In the genomic region with DNA sequence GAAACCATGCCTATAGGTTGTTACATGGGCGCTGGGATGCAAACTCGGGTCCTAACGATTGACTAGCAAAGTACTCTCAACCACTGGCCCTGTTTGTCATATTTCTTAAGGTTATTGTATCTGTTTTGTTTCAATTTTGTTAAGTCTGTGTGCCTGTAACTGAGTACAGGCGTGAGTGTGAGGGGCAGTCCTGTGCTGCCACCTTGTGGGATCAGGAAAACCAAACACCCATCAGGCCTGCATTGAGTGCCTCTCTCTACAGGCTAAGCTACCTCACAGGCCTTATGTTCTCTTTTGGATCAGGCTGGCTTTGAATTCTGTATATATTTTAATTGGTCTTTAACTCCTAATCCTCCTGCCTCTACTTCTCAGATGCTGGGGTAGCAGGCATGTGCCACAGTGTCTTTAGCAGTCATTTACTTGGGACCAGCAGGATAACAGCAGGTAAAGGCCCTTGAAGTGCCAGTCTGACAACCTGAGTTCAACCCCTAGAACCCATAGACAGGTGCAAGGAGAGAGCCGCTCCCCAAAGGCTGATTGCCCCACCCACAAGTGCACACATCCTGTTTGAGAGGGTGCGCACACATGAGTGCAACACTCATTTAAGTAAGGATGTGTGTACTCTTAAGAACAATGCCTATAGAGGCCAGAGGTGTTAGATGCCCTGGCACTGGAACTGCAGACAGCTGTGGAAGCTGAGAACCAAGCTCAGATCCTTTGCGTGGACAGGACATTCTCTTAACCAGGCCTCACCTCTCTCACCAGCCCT, we compare ENCODE assay signal across 8 mouse cellular contexts. TPM values are rescaled to one million over a fixed set of nuclear protein-coding genes. Genes with fewer than 3 reads are reported as not detected.
DNase-seq lines count a peak whose midpoint lies in the region; ATAC-seq and TF ChIP-seq lines count a peak whose summit lies in the region.
"Had no signal": no experiment of that assay in that cellular context is flagged by ENCODE, and none has a peak within 500 bp of the region (broad histone marks: within the 10 kb centered on the region; RNA-seq: fewer than 3 reads in every experiment).

No protein-coding gene starts in this region.

- H3K4me1 ChIP-seq in kidney, embryonic 14.5 days (ENCODE audit: control insufficient read depth, insufficient read depth, low read length): no peaks in the 10 kb centered on the region
- no peaks in the 10 kb centered on the region for H3K4me1 ChIP-seq in ES-Bruce4 (ENCODE audit: control insufficient read depth, insufficient read depth, low read length)
- H3K4me1 ChIP-seq in lung, postnatal 0 days (ENCODE audit: insufficient read depth, low read depth, low read length): no peaks in the 10 kb centered on the region

- intact Hi-C loops in heart, postnatal 36 days (cut with DNase I): loop anchor here (1.0 kb wide), 1 partner anchor 131 kb away; no protein-coding TSS in a partner anchor

- no peak overlapping the region for H3K4me3 ChIP-seq in kidney, embryonic 14.5 days (ENCODE audit: low read length)
- no peak overlapping the region for H3K4me3 ChIP-seq in ES-Bruce4 (ENCODE audit: low read depth, low read length)
- no peak overlapping the region for H3K4me3 ChIP-seq in lung, postnatal 0 days (ENCODE audit: low read depth, low read length)
- H3K4me3 ChIP-seq: myocyte had no signal

- no peak for ATAC-seq in kidney, embryonic 14.5 days (ENCODE audit: low FRiP score, low TSS enrichment)
- ATAC-seq in lung, postnatal 0 days: peak; percentile 67

- no peaks in the 10 kb centered on the region for H3K9me3 ChIP-seq in kidney, embryonic 14.5 days (ENCODE audit: control insufficient read depth, low read length)
- no peaks in the 10 kb centered on the region for H3K9me3 ChIP-seq in ES-Bruce4 (replicated peaks; ENCODE audit: control insufficient read depth, insufficient read depth, low read length, poor library complexity, severe bottlenecking)
- no peaks in the 10 kb centered on the region for H3K9me3 ChIP-seq in lung, postnatal 0 days (ENCODE audit: low read length)

- no peak overlapping the region for H3K27ac ChIP-seq in kidney, embryonic 14.5 days (ENCODE audit: low read depth, low read length)
- H3K27ac ChIP-seq in ES-Bruce4 (ENCODE audit: insufficient read depth, low read length): no peak overlapping the region
- H3K27ac ChIP-seq in lung, postnatal 0 days (ENCODE audit: low read length): no peak overlapping the region

- no peak for TF ChIP-seq POLR2A in ES-Bruce4 (IDR thresholded peaks at IDR 0.05; ENCODE audit: insufficient read depth, low read length)

- no peak for TF ChIP-seq EP300 in ES-Bruce4 (IDR thresholded peaks at IDR 0.05; ENCODE audit: insufficient read depth, low read depth, low read length)
- TF ChIP-seq EP300 in lung, postnatal 0 days (IDR thresholded peaks at IDR 0.05): no peak

- no peak overlapping the region for H3K4me2 ChIP-seq in kidney, embryonic 14.5 days (replicated peaks; ENCODE audit: low read depth, low read length)
- H3K4me2 ChIP-seq in lung, postnatal 0 days (replicated peaks; ENCODE audit: low read depth, low read length): no peak overlapping the region

- no peak overlapping the region for H3K9ac ChIP-seq in kidney, embryonic 14.5 days (ENCODE audit: low read depth, low read length)
- H3K9ac ChIP-seq in ES-Bruce4 (ENCODE audit: low read depth, poor library complexity, severe bottlenecking): no peak overlapping the region
- H3K9ac ChIP-seq in lung, postnatal 0 days (replicated peaks; ENCODE audit: low read depth): no peak overlapping the region

- DNase-seq in kidney, adult 11 months: peak; percentile 7
- peak; percentile 17 for DNase-seq in adrenal gland, adult 8-10 months
- DNase-seq in heart, postnatal 36 days: peak; percentile 23 to 29
- peak; percentile 65 for DNase-seq in lung, postnatal 0 days (ENCODE audit: low spot score)
- DNase-seq in thymus, postnatal 25 days: peak; percentile 12

- peak; percentile 83 for TF ChIP-seq CTCF in ES-Bruce4 (IDR thresholded peaks at IDR 0.05; ENCODE audit: low read depth, low read length)
- peak; percentile 82 for TF ChIP-seq CTCF in lung, postnatal 0 days (IDR thresholded peaks at IDR 0.05)

- 89% methylated on average over 7 of the region's 7 CpGs for WGBS in kidney, embryonic 14.5 days
- 74% methylated on average over 7 of the region's 7 CpGs for WGBS in lung, postnatal 0 days

- peaks cover 44% of the 10 kb centered on the region for H3K36me3 ChIP-seq in kidney, embryonic 14.5 days (ENCODE audit: control insufficient read depth, insufficient read depth, low read length)
- peaks cover 40% of the 10 kb centered on the region for H3K36me3 ChIP-seq in ES-Bruce4 (ENCODE audit: control insufficient read depth, insufficient read depth, low read length, poor library complexity, severe bottlenecking)
- peaks cover 23% of the 10 kb centered on the region; the same call in 1 of the 2 replicates for H3K36me3 ChIP-seq in lung, postnatal 0 days (ENCODE audit: insufficient read depth, low read length)

- H3K27me3 ChIP-seq in kidney, embryonic 14.5 days (ENCODE audit: control insufficient read depth, insufficient read depth, low read length): no peaks in the 10 kb centered on the region
- no peaks in the 10 kb centered on the region for H3K27me3 ChIP-seq in ES-Bruce4 (ENCODE audit: control insufficient read depth, insufficient read depth, low read length, poor library complexity, severe bottlenecking)
- H3K27me3 ChIP-seq in lung, postnatal 0 days (replicated peaks; ENCODE audit: insufficient read depth, low read length): no peaks in the 10 kb centered on the region

RNA-seq across cellular contexts. Expression of a gene that starts 38.2 kb away (rescaled TPM):
- 24.8 and 35.0 TPM in 2 replicates for polyA plus RNA-seq in kidney, embryonic 14.5 days (2014; fragmentation: Nextera tagmentation; extraction: Ambion mirVana)
- 77.8 and 78.7 TPM in 2 replicates for polyA plus RNA-seq in ES-Bruce4 (2011; ENCODE audit: insufficient read depth, insufficient read length, low read depth, missing spikeins)
- total RNA-seq in adrenal gland, adult 8-10 months (2022): 10 to 100 TPM; 23.8 to 33.6 (median 32.0) TPM
- 10 to 100 TPM; 28.2 to 35.0 TPM for total RNA-seq in heart, postnatal 36 days (2021)
- polyA plus RNA-seq in lung, postnatal 0 days (2015; fragmentation: Nextera tagmentation; extraction: Ambion mirVana): 8.2 and 8.8 TPM in 2 replicates

RNA-seq across cellular contexts. Expression of a gene that starts 55.4 kb away (rescaled TPM):
- polyA plus RNA-seq in kidney, embryonic 14.5 days (2014; fragmentation: Nextera tagmentation; extraction: Ambion mirVana): 5.3 and 5.4 TPM in 2 replicates
- 6.3 and 8.1 TPM in 2 replicates for polyA plus RNA-seq in ES-Bruce4 (2011; ENCODE audit: insufficient read depth, insufficient read length, low read depth, missing spikeins)
- total RNA-seq in adrenal gland, adult 8-10 months (2022): 1 to 10 TPM; 5.9 to 7.3 (median 6.6) TPM
- 1 to 10 TPM; 1.7 to 1.9 TPM for total RNA-seq in heart, postnatal 36 days (2021)
- 3.7 and 5.1 TPM in 2 replicates for polyA plus RNA-seq in lung, postnatal 0 days (2015; fragmentation: Nextera tagmentation; extraction: Ambion mirVana)

Comparison
In these comparisons a context has a peak if more than half of its experiments do, and no peak if none do; other contexts are left out.
1. DNase-seq: peak in every context shown above with its lines; median percentile 65 in lung, postnatal 0 days; 26 in heart, postnatal 36 days; 17 in adrenal gland, adult 8-10 months; 12 in thymus, postnatal 25 days; 7 in kidney, adult 11 months.